Mouse (Mus musculus): ENCODE results near the gene Slc16a8. TPM values are rescaled to one million over a fixed set of nuclear protein-coding genes. Genes with fewer than 3 reads are reported as not detected.
"Not testable (repeated sequence)": the region's sequence is repeated elsewhere in the genome, so short reads cannot be mapped to it uniquely, and the experiment has no call there.

Slc16a8 gene
- polyA plus RNA-seq, 1 experiment from 2014 or later: not detected

GRCm38 (mm10) chr15:79263726-79264125 is 9.2 kb upstream of the Slc16a8 start:
- DNase-seq (ENCODE audit: low spot score): no peak

- no peak for DNase-seq (ENCODE audit: low spot score)
These were observed 8.3 kb upstream of the Slc16a8 start for GRCm38 (mm10) chr15:79262786-79263309.

GRCm38 (mm10) chr15:79262375-79262774 is 7.8 kb upstream of the Slc16a8 start:
- DNase-seq (ENCODE audit: low spot score): peak; percentile 53

GRCm38 (mm10) chr15:79261757-79262156 is 7.2 kb upstream of the Slc16a8 start:
- peak; percentile 34 for DNase-seq (ENCODE audit: low spot score)

GRCm38 (mm10) chr15:79261095-79261725 is 6.6 kb upstream of the Slc16a8 start:
- peak; percentile 52 for DNase-seq (ENCODE audit: low spot score)

GRCm38 (mm10) chr15:79258521-79258920 is 4.0 kb upstream of the Slc16a8 start:
- DNase-seq (ENCODE audit: low spot score): no peak

- no peak for DNase-seq (ENCODE audit: low spot score)
These were observed 2.0 kb downstream of the Slc16a8 start for GRCm38 (mm10) chr15:79252580-79252979.

GRCm38 (mm10) chr15:79251781-79252491 is 2.6 kb downstream of the Slc16a8 start:
- no peak for DNase-seq (ENCODE audit: low spot score)

- DNase-seq (ENCODE audit: low spot score): no peak
These were observed 3.4 kb downstream of the Slc16a8 start for GRCm38 (mm10) chr15:79251168-79251567.

GRCm38 (mm10) chr15:79250236-79250635 is 4.3 kb downstream of the Slc16a8 start:
- no peak for DNase-seq (ENCODE audit: low spot score)

GRCm38 (mm10) chr15:79245321-79245720 is 9.2 kb downstream of the Slc16a8 start:
- no peak for DNase-seq (ENCODE audit: low spot score)

- DNase-seq (ENCODE audit: low spot score): no peak
These were observed 10.3 kb downstream of the Slc16a8 start for GRCm38 (mm10) chr15:79244071-79244893.

- DNase-seq (ENCODE audit: low spot score): peak; percentile 95
These were observed 11.1 kb downstream of the Slc16a8 start for GRCm38 (mm10) chr15:79243234-79244042.

- DNase-seq (ENCODE audit: low spot score): no peak
These were observed 11.9 kb downstream of the Slc16a8 start for GRCm38 (mm10) chr15:79242574-79243233.

- no peak for DNase-seq (ENCODE audit: low spot score)
These were observed 16.5 kb downstream of the Slc16a8 start for GRCm38 (mm10) chr15:79238036-79238435.

- no peak for DNase-seq (ENCODE audit: low spot score)
These were observed 19.3 kb downstream of the Slc16a8 start for GRCm38 (mm10) chr15:79235268-79235667.

- peak; percentile 91 for DNase-seq (ENCODE audit: low spot score)
These were observed 25.3 kb downstream of the Slc16a8 start, which contains the start of the genes Pick1 and Gm49486 for GRCm38 (mm10) chr15:79229058-79229821. Gene Pick1, plus strand, starts transcription at chr15:79229173. Gene Gm49486, plus strand, starts transcription at chr15:79229391.

- DNase-seq (ENCODE audit: low spot score): not testable (repeated sequence)
These were observed 28.8 kb downstream of the Slc16a8 start for GRCm38 (mm10) chr15:79225780-79226179.

GRCm38 (mm10) chr15:79224685-79225084 is 29.9 kb downstream of the Slc16a8 start:
- peak; percentile 80 for DNase-seq (ENCODE audit: low spot score)

Measured in thymus, postnatal 0 days (tissue).